Mouse (Mus musculus) C2C12 (cell line): Measurements from ENCODE around the gene Gna11. TPM values are rescaled to one million over a fixed set of nuclear protein-coding genes. Genes with fewer than 3 reads are reported as not detected.

ENCODE experiments used
- H3K27me3 ChIP-seq: one replicate; pipeline ENCODE4 v1.6.1; 2011; ENCODE audit not compliant: control insufficient read depth, insufficient read depth, insufficient read length
- H3K36me3 ChIP-seq: one replicate; pipeline ENCODE4 v1.6.1; 2011; ENCODE audit not compliant: control insufficient read depth, insufficient read depth
- H3K4me3 ChIP-seq: one replicate; pipeline ENCODE4 v1.5.1; 2011; ENCODE audit warnings: mild to moderate bottlenecking, control low read depth; ENCODE audit not compliant: poor library complexity, insufficient read depth, severe bottlenecking
- H3K79me2 ChIP-seq: one replicate; pipeline ENCODE4 v1.6.1; 2011; ENCODE audit not compliant: control insufficient read depth, insufficient read depth
- H3K79me3 ChIP-seq: one replicate; pipeline ENCODE4 v1.6.1; 2011; ENCODE audit warnings: low read depth, control low read depth
- H3ac ChIP-seq: one replicate; pipeline ENCODE3; 2011; ENCODE audit warnings: low read depth; ENCODE audit not compliant: control insufficient read depth, insufficient read length
- CEBPB ChIP-seq: IDR thresholded peaks from one replicate; pipeline ENCODE4 v1.6.1; 2011; ENCODE audit warnings: low read depth, mild to moderate bottlenecking, control low read depth, moderate library complexity
- CTCF ChIP-seq: IDR thresholded peaks from one replicate; pipeline ENCODE4 v1.5.1; 2011; ENCODE audit not compliant: control insufficient read depth, insufficient read depth, insufficient read length
- FOSL1 ChIP-seq: IDR thresholded peaks from one replicate; pipeline ENCODE4 v1.8.0; 2011; ENCODE audit warnings: mild to moderate bottlenecking, low read length; ENCODE audit not compliant: poor library complexity, insufficient read depth, severe bottlenecking
- MAX ChIP-seq: IDR thresholded peaks from one replicate; pipeline ENCODE4 v1.6.1; 2011; ENCODE audit warnings: mild to moderate bottlenecking, control low read depth
- MYOD1 ChIP-seq: IDR thresholded peaks from one replicate; pipeline ENCODE4 v1.6.1; 2011; ENCODE audit warnings: low read depth; ENCODE audit not compliant: control insufficient read depth, insufficient read length
- MYOG ChIP-seq: IDR thresholded peaks from one replicate; pipeline ENCODE4 v1.6.1; 2011; ENCODE audit not compliant: control insufficient read depth, insufficient read length; ENCODE audit errors: extremely low read depth
- USF1 ChIP-seq: IDR thresholded peaks from one replicate; pipeline ENCODE4 v1.6.1; 2011; ENCODE audit warnings: low read depth, mild to moderate bottlenecking, control low read depth, moderate library complexity
- polyA plus RNA-seq: library from polyadenylated mRNA; unstranded; fragments of >200 nt; fragmentation: generic; extraction: Trizol; gene quantifications from one replicate; pipeline ENCODE4 v1.2.1, GENCODE M21; 2012; ENCODE audit warnings: missing spikeins

The Gna11 gene
- polyA plus RNA-seq, 1 experiment, result 77.6 TPM

DNA sequence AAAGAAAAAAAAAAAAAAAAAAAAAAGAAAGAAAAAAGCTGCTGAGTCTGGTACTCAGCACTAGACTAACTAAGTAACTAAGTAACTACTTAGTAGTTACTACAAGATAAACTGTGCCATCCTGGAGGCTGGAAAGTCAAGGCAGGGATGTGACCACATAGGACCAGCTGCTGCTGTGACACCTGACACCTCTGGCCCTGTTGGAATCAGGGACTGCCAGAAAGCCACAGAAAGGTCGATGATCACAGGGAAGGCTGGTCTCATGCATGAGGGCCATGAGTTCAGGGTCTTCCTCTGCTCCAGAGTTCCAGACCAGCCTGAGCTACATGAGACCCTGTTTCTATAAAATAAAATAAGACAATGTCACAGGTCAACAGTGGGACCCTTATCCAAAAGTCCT is 12.5 kb upstream of the Gna11 start:
- H3K79me3 ChIP-seq, result peaks cover 22% of the 10 kb centered on the region
- no peaks in the 10 kb centered on the region for H3K27me3 ChIP-seq
- H3K79me2 ChIP-seq, result peaks cover 33% of the 10 kb centered on the region
- H3ac ChIP-seq, result no peak overlapping the region
- peaks cover 15% of the 10 kb centered on the region for H3K36me3 ChIP-seq
- no peak overlapping the region for H3K4me3 ChIP-seq
- peak; percentile 17 for TF ChIP-seq MYOD1
- TF ChIP-seq MYOG, result no peak

DNA sequence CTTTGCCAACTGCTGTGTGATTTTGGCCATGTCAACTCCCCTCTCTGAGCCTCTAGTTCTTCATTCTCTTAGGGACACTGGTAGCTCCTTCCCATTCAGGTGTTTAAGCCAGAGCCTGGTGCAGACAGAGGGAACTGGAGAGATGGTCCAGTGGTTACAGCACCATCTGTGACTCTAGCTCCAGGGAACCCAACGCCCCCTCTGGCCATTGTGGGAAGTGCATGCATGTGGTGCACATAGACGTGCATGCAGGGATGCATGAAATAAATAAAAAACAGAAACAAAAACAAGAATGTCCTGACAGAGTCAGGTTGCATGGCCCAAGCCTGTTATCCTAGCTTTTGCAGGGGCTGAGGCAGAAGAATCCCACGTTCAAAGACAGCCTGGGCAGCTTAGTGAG is 11.3 kb upstream of the Gna11 start:
- Histone ChIP-seq H3ac (no peak overlapping the region), H3K27me3 (no peaks in the 10 kb centered on the region), H3K36me3 (peaks cover 2% of the 10 kb centered on the region), H3K79me3 (peaks cover 10% of the 10 kb centered on the region), H3K4me3 (no peak overlapping the region), H3K79me2 (peaks cover 21% of the 10 kb centered on the region)
- TF ChIP-seq CEBPB (no peak), MYOD1 (no peak), CTCF (no peak)

DNA sequence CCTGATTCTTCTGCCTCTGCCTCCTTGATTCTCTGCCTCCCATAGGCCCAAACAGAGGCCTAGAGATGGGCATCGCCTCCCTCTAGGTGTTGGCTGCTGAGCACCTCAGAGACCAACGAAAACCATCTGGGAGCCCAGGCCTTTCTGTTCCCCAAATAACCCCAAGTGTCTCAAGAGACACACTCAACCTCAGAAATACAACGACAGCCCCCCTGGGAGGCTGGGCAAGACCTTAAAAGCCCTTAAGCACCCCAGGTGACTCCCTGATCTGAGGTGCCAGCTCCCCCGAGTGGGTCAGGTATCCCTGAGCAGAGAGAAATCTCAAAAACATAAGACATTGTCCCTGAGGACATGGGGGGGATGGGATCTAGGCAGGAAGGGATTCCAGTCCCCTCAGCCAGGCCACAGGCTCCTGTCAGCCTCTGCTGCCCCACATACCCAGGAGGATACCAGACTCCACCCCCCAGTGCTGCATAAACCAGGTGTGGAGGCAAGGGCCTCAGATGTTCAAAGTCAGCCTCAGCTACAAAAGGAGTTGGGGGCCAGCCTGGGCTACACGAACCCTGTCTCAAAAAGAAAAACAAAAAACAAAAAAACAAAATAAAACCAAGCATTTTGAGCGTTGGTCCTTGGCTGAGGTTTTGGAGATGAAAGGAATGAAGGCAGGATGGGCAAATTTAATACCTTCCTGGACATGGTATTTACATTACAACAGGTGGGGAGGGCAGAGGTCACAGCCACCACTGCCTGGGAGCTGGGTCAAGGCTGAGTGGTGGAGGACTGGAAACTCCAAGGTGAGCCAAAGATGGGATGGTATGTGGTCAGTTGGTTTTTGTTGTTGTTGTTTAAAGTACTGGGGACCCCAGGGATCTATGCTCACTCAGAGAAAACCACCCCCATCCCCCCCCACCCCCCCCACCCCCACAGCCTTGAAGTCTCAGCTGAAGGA is 9.1 kb upstream of the Gna11 start:
- Histone ChIP-seq H3K4me3 (no peak overlapping the region), H3K27me3 (no peaks in the 10 kb centered on the region), H3K79me2 (no peaks in the 10 kb centered on the region), H3ac (no peak overlapping the region), H3K36me3 (no peaks in the 10 kb centered on the region), H3K79me3 (no peaks in the 10 kb centered on the region)
- TF ChIP-seq CEBPB, result no peak
- no peak for TF ChIP-seq MYOG
- no peak for TF ChIP-seq CTCF
- TF ChIP-seq MAX, result no peak
- TF ChIP-seq MYOD1, result no peak
- no peak for TF ChIP-seq USF1
- no peak for TF ChIP-seq FOSL1

DNA sequence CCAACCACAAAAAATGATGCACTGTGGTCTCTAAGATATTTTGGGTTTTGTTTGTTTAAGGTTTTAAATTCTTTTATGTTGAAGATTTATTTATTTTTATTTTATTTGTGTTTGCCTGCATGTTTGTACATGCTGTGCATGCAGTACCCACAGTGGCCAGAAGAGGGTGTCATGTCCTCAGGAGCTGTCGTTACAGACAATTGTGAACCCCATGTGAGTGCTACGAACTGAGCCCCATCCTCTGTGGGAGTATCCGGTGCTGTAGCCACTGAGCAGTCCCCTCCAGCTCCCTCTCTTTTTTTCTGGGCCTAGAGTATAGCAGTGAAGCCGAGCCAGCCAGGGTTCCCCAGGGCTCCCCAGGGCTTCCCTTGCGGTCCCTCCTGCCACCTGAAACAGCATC is 8.2 kb upstream of the Gna11 start:
- H3ac ChIP-seq, result no peak overlapping the region
- H3K36me3 ChIP-seq, result no peaks in the 10 kb centered on the region
- no peak overlapping the region for H3K4me3 ChIP-seq
- no peaks in the 10 kb centered on the region for H3K27me3 ChIP-seq
- no peaks in the 10 kb centered on the region for H3K79me3 ChIP-seq
- no peaks in the 10 kb centered on the region for H3K79me2 ChIP-seq
- TF ChIP-seq USF1 (no peak), FOSL1 (no peak), MYOG (no peak), CEBPB (no peak), MYOD1 (no peak), CTCF (no peak), MAX (no peak)

DNA sequence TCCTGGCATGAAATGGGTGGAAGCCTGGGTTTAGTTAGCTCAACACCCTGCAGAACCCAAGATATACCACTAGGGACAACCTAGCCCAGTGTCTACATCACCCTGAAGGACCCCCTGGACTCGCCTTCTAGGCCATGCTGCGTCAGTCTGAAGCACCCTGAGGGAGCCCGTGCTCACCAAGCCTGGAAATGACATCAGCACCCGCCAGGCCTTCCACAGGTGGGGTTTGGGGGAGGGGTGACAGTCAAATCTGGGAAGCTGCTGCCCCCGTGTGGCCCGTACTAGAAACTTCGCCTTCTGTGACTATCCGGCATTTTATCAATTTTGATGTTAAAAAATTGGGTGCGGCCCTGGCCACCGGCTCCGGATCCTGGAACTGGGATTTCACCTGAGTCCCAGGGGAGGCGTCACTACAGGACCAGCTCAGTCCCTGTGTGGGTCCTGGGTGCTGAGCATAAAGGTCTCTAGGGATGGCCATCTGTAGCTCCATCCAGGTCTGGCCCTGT is 6.7 kb upstream of the Gna11 start:
- Histone ChIP-seq H3K4me3 (no peak overlapping the region), H3K79me2 (no peaks in the 10 kb centered on the region), H3ac (no peak overlapping the region), H3K79me3 (no peaks in the 10 kb centered on the region), H3K36me3 (no peaks in the 10 kb centered on the region), H3K27me3 (no peaks in the 10 kb centered on the region)
- peak; percentile 66 for TF ChIP-seq MAX
- TF ChIP-seq MYOD1, result peak; percentile 78
- TF ChIP-seq MYOG, result no peak
- TF ChIP-seq CTCF, result peak; percentile 79

DNA sequence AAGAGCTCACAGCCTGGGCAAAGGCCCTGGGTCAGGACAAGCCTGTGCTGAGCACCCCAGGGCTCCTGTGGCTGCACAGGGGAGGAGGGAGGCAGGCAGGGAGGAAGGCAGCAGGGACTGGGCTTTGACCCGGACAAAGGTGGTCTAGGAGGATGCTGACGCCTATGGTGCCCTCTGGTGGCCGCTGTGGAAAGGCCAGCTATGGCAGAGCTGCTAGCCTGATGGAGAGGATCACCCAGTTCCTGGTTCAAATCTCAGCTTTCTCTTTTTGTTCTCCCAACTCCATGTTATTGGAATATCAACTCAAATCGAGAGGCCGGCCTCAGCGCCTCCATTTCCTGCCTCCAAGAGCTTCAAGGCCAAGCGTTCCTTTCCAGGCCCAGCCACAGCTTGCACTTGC is 5.3 kb upstream of the Gna11 start:
- Histone ChIP-seq H3K79me3 (no peaks in the 10 kb centered on the region), H3K36me3 (no peaks in the 10 kb centered on the region), H3ac (no peak overlapping the region), H3K4me3 (no peak overlapping the region), H3K27me3 (no peaks in the 10 kb centered on the region), H3K79me2 (no peaks in the 10 kb centered on the region)
- TF ChIP-seq CEBPB, result no peak
- no peak for TF ChIP-seq FOSL1
- peak; percentile 84 for TF ChIP-seq CTCF
